Mouse (Mus musculus): ENCODE data around the gene Sox6. TPM values are rescaled to one million over a fixed set of nuclear protein-coding genes. Genes with fewer than 3 reads are reported as not detected.

Gene Sox6
- total RNA-seq, 1 experiment from 2014 or later, result not detected

- ATAC-seq (replicated peaks; ENCODE audit: insufficient number of reproducible peaks, low FRiP score, low TSS enrichment, poor library complexity, severe bottlenecking), result no peak
Measured at GRCm38 (mm10) chr7:115485664-115486409, 552.8 kb downstream of the Sox6 start.

- ATAC-seq (replicated peaks; ENCODE audit: insufficient number of reproducible peaks, low FRiP score, low TSS enrichment, poor library complexity, severe bottlenecking), result no peak
Measured at GRCm38 (mm10) chr7:115477763-115478162, 560.8 kb downstream of the Sox6 start.

DNA sequence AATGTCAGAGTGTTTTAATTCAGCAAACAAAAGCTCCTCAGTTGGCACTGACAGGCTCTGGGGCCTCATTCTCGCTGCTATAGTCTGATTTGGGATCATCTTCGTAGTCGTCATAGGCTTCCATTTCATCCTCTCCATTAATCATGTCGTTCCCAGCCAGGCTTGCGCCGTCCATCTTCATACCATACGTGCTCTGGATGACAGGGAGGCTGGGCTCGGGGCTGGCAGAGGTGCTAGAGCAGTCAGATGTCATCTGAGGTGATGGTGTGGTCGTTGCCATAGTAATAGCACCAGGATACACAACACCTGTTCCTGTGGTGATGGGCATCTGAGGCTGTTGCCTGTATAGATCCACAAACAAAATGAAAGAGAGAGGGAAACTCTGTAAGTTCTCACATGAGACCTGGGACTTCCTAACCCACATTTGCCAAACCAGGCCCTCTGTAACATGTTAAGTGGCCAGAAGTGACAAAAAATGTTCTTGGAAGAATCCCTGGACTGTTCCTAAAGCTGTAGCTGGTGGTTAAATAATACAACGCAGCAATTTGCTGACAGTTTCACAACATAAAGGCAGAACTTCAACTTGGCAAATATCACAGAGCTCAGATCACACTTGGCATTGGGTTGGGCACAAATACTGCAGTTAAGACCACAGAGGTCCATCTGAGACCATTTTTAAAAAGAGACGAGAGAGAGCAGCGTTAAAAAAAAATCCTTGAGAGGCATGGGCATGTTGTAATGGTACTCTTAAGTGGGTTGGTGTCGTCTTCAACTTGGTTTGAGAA, 561.5 kb downstream of the Sox6 start:
- ATAC-seq (replicated peaks; ENCODE audit: insufficient number of reproducible peaks, low FRiP score, low TSS enrichment, poor library complexity, severe bottlenecking), result no peak

GRCm38 (mm10) chr7:115475176-115475575, 563.4 kb downstream of the Sox6 start:
- ATAC-seq (replicated peaks; ENCODE audit: insufficient number of reproducible peaks, low FRiP score, low TSS enrichment, poor library complexity, severe bottlenecking), result no peak

DNA sequence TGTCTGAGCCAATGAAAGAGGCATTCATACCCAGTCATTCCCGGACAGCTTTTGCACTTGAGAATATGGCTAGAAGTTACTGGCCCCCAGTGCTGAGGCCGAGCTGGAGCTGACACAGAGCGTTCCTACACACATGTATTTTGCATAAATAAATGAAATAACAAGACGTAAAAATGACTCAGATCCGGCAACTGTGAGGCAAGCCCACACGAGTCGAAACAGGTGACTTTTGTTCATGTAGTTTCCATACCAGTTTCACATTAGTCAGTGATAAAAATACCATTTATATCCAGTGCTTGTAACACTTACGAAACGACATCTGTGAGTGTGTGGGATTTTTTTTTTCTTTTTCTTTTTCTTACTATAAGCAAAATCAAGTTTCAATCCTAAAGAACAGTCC, 564.5 kb downstream of the Sox6 start:
- ATAC-seq (replicated peaks; ENCODE audit: insufficient number of reproducible peaks, low FRiP score, low TSS enrichment, poor library complexity, severe bottlenecking), result no peak

DNA sequence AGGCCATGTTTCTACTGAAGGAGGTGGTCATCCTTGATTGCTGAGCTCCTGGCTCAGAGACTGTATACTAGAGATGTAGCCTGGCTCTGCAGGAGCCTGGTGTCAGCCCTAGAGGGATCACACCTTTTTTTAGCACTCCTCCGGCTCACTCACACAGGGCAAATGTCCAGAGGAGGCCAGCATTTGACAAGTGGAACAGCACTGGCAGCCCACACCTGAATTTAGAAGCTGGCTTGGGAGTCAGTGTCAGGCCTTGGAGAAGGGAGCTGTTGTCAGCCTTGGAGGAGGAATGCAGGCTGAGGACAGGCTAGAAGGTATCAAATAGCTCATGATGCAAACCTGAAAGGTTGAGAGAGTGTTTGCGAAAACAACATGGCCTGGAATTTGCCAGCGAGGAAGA, 565.7 kb downstream of the Sox6 start:
- no peak for ATAC-seq (replicated peaks; ENCODE audit: insufficient number of reproducible peaks, low FRiP score, low TSS enrichment, poor library complexity, severe bottlenecking)

- ATAC-seq (replicated peaks; ENCODE audit: insufficient number of reproducible peaks, low FRiP score, low TSS enrichment, poor library complexity, severe bottlenecking), result no peak
Measured at GRCm38 (mm10) chr7:115471521-115471920, 567.1 kb downstream of the Sox6 start.

GRCm38 (mm10) chr7:115466811-115467210, 571.8 kb downstream of the Sox6 start:
- ATAC-seq (replicated peaks; ENCODE audit: insufficient number of reproducible peaks, low FRiP score, low TSS enrichment, poor library complexity, severe bottlenecking), result no peak

DNA sequence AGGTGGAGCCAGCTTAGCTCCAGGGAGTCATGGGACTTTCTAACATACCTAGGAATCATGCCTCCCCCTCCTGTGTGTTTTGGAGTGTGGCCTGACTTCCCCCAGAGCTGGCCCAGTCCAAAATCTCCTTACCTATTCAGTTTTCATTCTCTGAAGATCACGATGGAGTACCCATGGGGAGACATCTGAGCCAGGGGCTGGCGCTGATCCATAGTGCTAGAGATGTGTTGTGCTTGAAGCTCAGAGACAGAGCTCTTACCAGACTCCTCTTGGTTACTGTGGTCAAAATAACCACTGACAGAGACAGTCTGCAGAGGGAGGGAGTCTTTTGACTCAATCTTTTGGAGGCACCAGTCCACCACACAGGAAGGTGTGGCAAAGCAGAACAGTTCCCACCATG, 575.2 kb downstream of the Sox6 start:
- no peak for ATAC-seq (replicated peaks; ENCODE audit: insufficient number of reproducible peaks, low FRiP score, low TSS enrichment, poor library complexity, severe bottlenecking)

DNA sequence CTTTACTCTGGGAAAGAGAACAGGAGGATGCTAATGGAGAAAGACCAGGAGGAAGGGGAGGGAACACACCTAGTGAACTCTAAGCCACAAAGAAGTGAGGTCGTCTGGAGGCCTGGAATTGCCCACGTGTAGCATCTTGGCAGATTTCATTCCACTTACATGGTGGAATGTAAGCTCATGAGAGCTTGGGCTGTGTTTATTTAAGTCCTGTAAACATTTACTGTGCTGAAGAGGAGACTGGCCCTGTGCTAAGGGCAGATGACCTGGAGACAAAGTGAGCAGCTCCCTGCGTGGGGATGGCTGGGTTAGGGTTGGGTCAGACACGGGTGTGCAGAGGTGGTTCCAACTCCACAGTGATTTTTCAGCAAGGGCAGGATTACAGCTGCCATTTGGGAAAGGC, 576.3 kb downstream of the Sox6 start:
- ATAC-seq (replicated peaks; ENCODE audit: insufficient number of reproducible peaks, low FRiP score, low TSS enrichment, poor library complexity, severe bottlenecking), result no peak

DNA sequence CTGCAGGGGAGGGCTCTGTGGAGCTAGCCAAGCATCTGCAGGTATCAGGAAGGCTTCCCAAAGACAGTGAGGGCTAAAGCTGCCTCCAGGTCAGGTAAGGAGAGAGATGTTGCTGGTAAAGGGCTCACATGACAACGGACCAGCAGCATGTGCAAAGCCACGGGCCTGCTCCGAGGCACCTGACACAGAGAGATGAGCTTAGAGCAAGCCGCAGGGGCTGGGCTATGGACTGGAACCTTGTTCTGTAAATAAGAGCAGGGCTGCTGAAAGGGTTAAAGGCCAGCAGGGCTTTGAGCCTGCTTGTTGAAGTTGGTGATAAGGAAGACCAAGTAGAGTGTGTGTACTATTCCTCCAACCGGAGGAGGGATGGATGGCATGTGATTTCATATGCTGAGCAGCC, 583.6 kb downstream of the Sox6 start:
- no peak for ATAC-seq (replicated peaks; ENCODE audit: insufficient number of reproducible peaks, low FRiP score, low TSS enrichment, poor library complexity, severe bottlenecking)

- no peak for ATAC-seq (replicated peaks; ENCODE audit: insufficient number of reproducible peaks, low FRiP score, low TSS enrichment, poor library complexity, severe bottlenecking)
Measured at GRCm38 (mm10) chr7:115453713-115454073, 584.9 kb downstream of the Sox6 start.

DNA sequence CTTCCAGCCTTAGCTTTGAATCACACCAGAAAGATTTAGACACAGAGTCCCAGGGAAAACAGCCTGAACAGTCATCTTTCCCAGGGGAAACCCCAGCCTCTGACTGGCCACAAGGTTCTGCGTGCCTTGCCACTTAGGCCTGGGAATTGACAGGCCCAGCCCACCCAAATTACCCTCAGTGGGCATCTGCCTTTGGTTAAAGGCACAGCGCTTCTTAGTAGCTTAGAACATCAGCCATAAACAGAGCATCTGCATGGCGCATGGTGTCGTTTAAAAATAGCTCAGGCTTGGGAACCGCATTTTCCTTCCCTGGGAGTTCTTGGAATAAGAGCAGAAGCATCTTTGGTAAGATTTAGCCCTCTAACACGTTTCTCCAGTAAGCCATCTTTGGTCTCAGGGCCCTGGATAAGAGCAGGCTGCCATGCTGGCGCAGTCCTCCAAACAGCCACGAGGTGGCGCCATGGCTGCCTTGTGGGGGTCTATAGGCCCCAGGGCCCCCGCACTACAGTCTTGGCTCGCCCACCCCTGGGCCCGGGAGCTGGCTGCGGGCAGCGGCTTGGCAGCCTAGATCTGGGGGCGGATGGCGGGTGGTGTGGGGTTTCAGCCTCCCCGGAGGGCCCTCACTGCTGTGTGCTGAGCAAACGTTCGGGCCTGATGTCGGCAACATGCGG, 585.4 kb downstream of the Sox6 start:
- no peak for ATAC-seq (replicated peaks; ENCODE audit: insufficient number of reproducible peaks, low FRiP score, low TSS enrichment, poor library complexity, severe bottlenecking)

GRCm38 (mm10) chr7:115450431-115451195, 588.0 kb downstream of the Sox6 start:
- ATAC-seq (replicated peaks; ENCODE audit: insufficient number of reproducible peaks, low FRiP score, low TSS enrichment, poor library complexity, severe bottlenecking), result no peak

DNA sequence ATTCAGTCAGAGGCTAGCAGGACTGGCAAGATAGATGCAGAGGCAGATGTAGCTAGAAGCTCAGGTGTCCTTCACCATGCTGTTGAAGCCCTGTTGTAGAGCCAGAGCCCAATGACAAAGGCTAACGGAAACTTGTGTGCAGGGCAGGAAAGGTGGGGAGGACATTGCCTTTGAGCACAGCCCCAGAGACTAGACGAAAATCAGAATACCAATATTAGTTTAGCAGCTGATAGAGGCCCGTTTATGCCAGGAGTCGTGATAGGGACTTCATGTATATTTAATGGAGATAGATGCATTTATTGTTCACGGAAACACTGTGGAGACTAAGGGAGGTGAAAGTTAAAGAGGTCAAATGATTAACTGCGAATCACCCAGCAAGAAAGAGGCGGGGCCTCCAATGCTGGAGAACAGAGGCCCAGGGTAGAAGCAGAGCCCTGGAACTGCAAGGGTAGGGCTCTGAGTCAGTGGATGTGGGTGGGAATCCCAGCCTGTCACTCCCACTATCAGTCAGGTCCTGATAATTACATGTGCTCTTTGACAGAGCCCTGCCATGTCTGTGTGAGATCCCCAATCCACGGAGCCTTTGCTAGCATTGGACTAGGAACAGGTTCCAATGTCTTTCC, 590.1 kb downstream of the Sox6 start:
- no peak for ATAC-seq (replicated peaks; ENCODE audit: insufficient number of reproducible peaks, low FRiP score, low TSS enrichment, poor library complexity, severe bottlenecking)

DNA sequence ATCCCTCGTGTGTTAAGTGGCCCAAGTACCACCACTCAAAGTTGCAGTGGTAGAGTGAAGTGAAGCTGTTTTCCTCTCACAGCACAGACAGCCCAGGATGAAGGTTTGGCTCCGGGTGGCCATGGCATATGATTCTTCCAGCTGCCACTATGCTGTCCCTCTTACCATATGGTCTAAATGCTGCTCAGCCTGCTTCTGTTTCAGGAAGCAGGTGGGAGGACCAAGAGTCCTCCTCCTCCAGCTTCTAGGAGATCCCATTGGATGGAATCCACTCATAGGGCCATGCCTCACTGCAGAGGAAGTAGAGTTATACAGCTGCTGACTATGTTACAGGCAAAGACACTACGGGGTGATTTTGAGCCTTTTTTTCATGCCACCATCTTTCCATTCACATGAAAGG, 591.5 kb downstream of the Sox6 start:
- ATAC-seq (replicated peaks; ENCODE audit: insufficient number of reproducible peaks, low FRiP score, low TSS enrichment, poor library complexity, severe bottlenecking), result no peak

DNA sequence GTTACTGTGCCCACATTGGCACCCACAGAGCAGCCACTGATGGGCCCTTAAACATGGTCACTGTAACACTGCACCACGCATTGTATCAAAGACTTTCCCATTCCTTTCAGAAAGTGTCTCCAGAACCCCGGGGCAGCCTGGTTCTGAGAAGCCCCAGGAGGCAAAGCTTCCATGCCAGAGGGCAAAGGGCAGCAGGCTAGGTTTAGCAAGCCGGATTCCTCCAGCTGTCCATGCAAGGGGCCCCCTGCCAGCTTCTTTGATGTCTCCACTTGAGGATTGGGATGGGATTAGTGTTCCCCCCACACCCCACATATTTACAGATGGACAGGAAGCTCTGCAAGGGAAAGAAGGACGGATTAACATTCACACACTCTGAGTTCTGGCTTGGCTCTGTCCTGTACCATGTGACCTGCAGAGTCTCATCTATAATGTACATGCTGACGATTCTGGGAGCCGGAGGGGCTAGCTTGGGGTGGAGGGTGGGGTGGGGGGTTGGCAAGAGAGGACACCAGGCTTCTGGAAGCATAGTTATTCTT, 592.0 kb downstream of the Sox6 start:
- ATAC-seq (replicated peaks; ENCODE audit: insufficient number of reproducible peaks, low FRiP score, low TSS enrichment, poor library complexity, severe bottlenecking), result no peak

- no peak for ATAC-seq (replicated peaks; ENCODE audit: insufficient number of reproducible peaks, low FRiP score, low TSS enrichment, poor library complexity, severe bottlenecking)
Measured at GRCm38 (mm10) chr7:115426161-115426982, 612.2 kb downstream of the Sox6 start.

Data from monocyte, adult 5-6 weeks (primary cell).